Mouse (Mus musculus) midbrain, embryonic 14.5 days (tissue): ENCODE measurements around the gene S100a6. TPM values are rescaled to one million over a fixed set of nuclear protein-coding genes. Genes with fewer than 3 reads are reported as not detected.

Source experiments
- ATAC-seq: fragments of 200-750 bp; cut with Nextera tagmentation; 2 replicates; pipeline ENCODE4 v1.8.0; 2017; ENCODE audit warnings: moderate number of reproducible peaks, moderate library complexity; ENCODE audit not compliant: low FRiP score, low TSS enrichment
- DNase-seq: peaks from one replicate; pipeline ENCODE4 v3.0.0-alpha.2; 2015
- H3K27ac ChIP-seq: fragments of 300-500 bp; sonication (generic); replicated peaks from 2 replicates; pipeline ENCODE4 v1.5.1; 2014; ENCODE audit warnings: mild to moderate bottlenecking, low read depth, low read length, moderate library complexity
- H3K27me3 ChIP-seq: fragments of 300-500 bp; sonication (generic); 2 replicates; pipeline ENCODE4 v1.6.1; 2014; ENCODE audit warnings: low read length, control low read depth, mixed read lengths; ENCODE audit not compliant: control insufficient read depth, insufficient read depth
- H3K36me3 ChIP-seq: fragments of 300-500 bp; sonication (generic); 2 replicates; pipeline ENCODE4 v1.6.1; 2014; ENCODE audit warnings: low read length, control low read depth; ENCODE audit not compliant: control insufficient read depth, insufficient read depth
- H3K4me1 ChIP-seq: fragments of 300-500 bp; sonication (generic); 2 replicates; pipeline ENCODE4 v1.6.1; 2014; ENCODE audit warnings: mild to moderate bottlenecking, antibody characterized with exemption, low read length, control low read depth; ENCODE audit not compliant: control insufficient read depth, insufficient read depth
- H3K4me2 ChIP-seq: fragments of 300-500 bp; sonication (generic); 2 replicates; pipeline ENCODE4 v1.6.1; 2014; ENCODE audit warnings: mild to moderate bottlenecking, low read length, moderate library complexity
- H3K4me3 ChIP-seq: fragments of 300-500 bp; sonication (generic); replicated peaks from 2 replicates; pipeline ENCODE4 v1.5.1; 2014; ENCODE audit warnings: low read depth, low read length
- H3K9ac ChIP-seq: fragments of 300-500 bp; sonication (generic); replicated peaks from 2 replicates; pipeline ENCODE4 v1.6.1; 2014; ENCODE audit warnings: mild to moderate bottlenecking, low read length, moderate library complexity
- H3K9me3 ChIP-seq: fragments of 300-500 bp; sonication (generic); 2 replicates; pipeline ENCODE4 v1.6.1; 2016; ENCODE audit warnings: low read length, control low read depth, mixed read lengths; ENCODE audit not compliant: control insufficient read depth
- WGBS: fragments of 180-500 bp; shearing (Covaris S2); extraction: QIAGEN DNeasy Blood & Tissue Kit; methylation state at CpG from one replicate; pipeline ENCODE4 v1.1.7; 2014; 5-methylcytosine and 5-hydroxymethylcytosine counted together
- polyA plus RNA-seq: library from polyadenylated mRNA; unstranded; fragments of >200 nt; fragmentation: Nextera tagmentation; extraction: Ambion mirVana; gene quantifications from 2 replicates; pipeline ENCODE4 v1.2.1, GENCODE M21; 2014

S100a6 gene
- polyA plus RNA-seq, 1 experiment from 2014 or later, result 32.0 TPM

- H3K4me2 ChIP-seq, result no peak overlapping the region
- DNase-seq (no peak), ATAC-seq (no peak)
- H3K9me3 ChIP-seq, result no peaks in the 10 kb centered on the region
- H3K9ac ChIP-seq, result no peak overlapping the region
- H3K4me3 ChIP-seq, result no peak overlapping the region
- 67% methylated on average over 6 of the region's 6 CpGs for WGBS
- H3K27me3 ChIP-seq, result no peaks in the 10 kb centered on the region; the same call in 1 of the 2 replicates
- H3K4me1 ChIP-seq, result no peaks in the 10 kb centered on the region
- no peak overlapping the region for H3K27ac ChIP-seq
- H3K36me3 ChIP-seq, result no peaks in the 10 kb centered on the region
Measured at GRCm38 (mm10) chr3:90597736-90598135, 14.9 kb upstream of the S100a6 start.

GRCm38 (mm10) chr3:90598212-90598611 is 14.5 kb upstream of the S100a6 start:
- H3K9me3 ChIP-seq, result no peaks in the 10 kb centered on the region
- no peak overlapping the region for H3K9ac ChIP-seq
- H3K27ac ChIP-seq, result no peak overlapping the region
- H3K4me2 ChIP-seq, result no peak overlapping the region
- no peaks in the 10 kb centered on the region for H3K4me1 ChIP-seq
- WGBS, result 91% methylated on average over 4 of the region's 4 CpGs
- ATAC-seq, result no peak
- H3K36me3 ChIP-seq, result no peaks in the 10 kb centered on the region
- H3K27me3 ChIP-seq, result no peaks in the 10 kb centered on the region; the same call in 1 of the 2 replicates
- DNase-seq, result no peak
- no peak overlapping the region for H3K4me3 ChIP-seq

GRCm38 (mm10) chr3:90599401-90599800 is 13.3 kb upstream of the S100a6 start:
- H3K27ac ChIP-seq, result no peak overlapping the region

GRCm38 (mm10) chr3:90600036-90600435 is 12.6 kb upstream of the S100a6 start:
- no peak for ATAC-seq
- H3K9ac ChIP-seq, result no peak overlapping the region
- H3K4me2 ChIP-seq, result no peak overlapping the region
- no peaks in the 10 kb centered on the region for H3K27me3 ChIP-seq
- 89% methylated on average over 6 of the region's 6 CpGs for WGBS
- no peaks in the 10 kb centered on the region for H3K4me1 ChIP-seq
- DNase-seq, result no peak
- no peaks in the 10 kb centered on the region for H3K9me3 ChIP-seq
- H3K4me3 ChIP-seq, result no peak overlapping the region
- no peak overlapping the region for H3K27ac ChIP-seq
- no peaks in the 10 kb centered on the region for H3K36me3 ChIP-seq

More at GRCm38 (mm10) chr3:90599401-90599800, 13.3 kb upstream of the S100a6 start:
- Histone ChIP-seq H3K4me1 (no peaks in the 10 kb centered on the region), H3K27me3 (no peaks in the 10 kb centered on the region; the same call in 1 of the 2 replicates), H3K9me3 (no peaks in the 10 kb centered on the region), H3K36me3 (no peaks in the 10 kb centered on the region), H3K4me3 (no peak overlapping the region), H3K4me2 (no peak overlapping the region), H3K9ac (no peak overlapping the region)
- 81% methylated on average over 3 of the region's 3 CpGs for WGBS
- ATAC-seq (no peak), DNase-seq (no peak)

GRCm38 (mm10) chr3:90600458-90601195 is 12.1 kb upstream of the S100a6 start:
- 75% methylated on average over 8 of the region's 8 CpGs for WGBS
- ATAC-seq, result no peak

GRCm38 (mm10) chr3:90601486-90602110 is 11.1 kb upstream of the S100a6 start, which contains the start of gene Gm42674:
Gm42674 (plus strand) TSS chr3:90601904.
- ATAC-seq (no peak), DNase-seq (no peak)
- no peak within 1 kb of the TSS for H3K4me2 ChIP-seq
- no peaks in the 10 kb centered on the region for H3K36me3 ChIP-seq
- no peak within 1 kb of the TSS for H3K4me3 ChIP-seq
- H3K27ac ChIP-seq, result no peak within 1 kb of the TSS
- no peaks in the 10 kb centered on the region for H3K4me1 ChIP-seq
- 86% methylated on average over 11 of the region's 11 CpGs for WGBS
- no peak within 1 kb of the TSS for H3K9ac ChIP-seq
- H3K27me3 ChIP-seq, result no peaks in the 10 kb centered on the region
- no peaks in the 10 kb centered on the region for H3K9me3 ChIP-seq

More at GRCm38 (mm10) chr3:90600458-90601195, 12.1 kb upstream of the S100a6 start:
- H3K9me3 ChIP-seq, result no peaks in the 10 kb centered on the region
- H3K4me2 ChIP-seq, result no peak overlapping the region
- H3K9ac ChIP-seq, result no peak overlapping the region
- DNase-seq, result no peak
- H3K36me3 ChIP-seq, result no peaks in the 10 kb centered on the region
- no peak overlapping the region for H3K27ac ChIP-seq
- no peaks in the 10 kb centered on the region for H3K27me3 ChIP-seq
- no peaks in the 10 kb centered on the region for H3K4me1 ChIP-seq
- H3K4me3 ChIP-seq, result no peak overlapping the region

GRCm38 (mm10) chr3:90603623-90604022 is 9.1 kb upstream of the S100a6 start, which contains the start of gene S100a4:
S100a4 (plus strand) TSS chr3:90603771.
- DNase-seq (no peak), ATAC-seq (no peak)
- Histone ChIP-seq H3K9me3 (no peaks in the 10 kb centered on the region), H3K36me3 (no peaks in the 10 kb centered on the region), H3K4me2 (no peak within 1 kb of the TSS), H3K27ac (no peak within 1 kb of the TSS), H3K9ac (no peak within 1 kb of the TSS), H3K4me1 (no peaks in the 10 kb centered on the region), H3K27me3 (no peaks in the 10 kb centered on the region), H3K4me3 (no peak within 1 kb of the TSS)
- 79% methylated on average over 3 of the region's 3 CpGs for WGBS

GRCm38 (mm10) chr3:90604416-90604815 is 8.3 kb upstream of the S100a6 start:
- no peaks in the 10 kb centered on the region for H3K27me3 ChIP-seq
- DNase-seq, result peak; percentile 66
- H3K4me1 ChIP-seq, result no peaks in the 10 kb centered on the region
- H3K9ac ChIP-seq, result no peak overlapping the region
- H3K27ac ChIP-seq, result no peak overlapping the region
- H3K4me2 ChIP-seq, result no peak overlapping the region
- H3K9me3 ChIP-seq, result no peaks in the 10 kb centered on the region
- H3K4me3 ChIP-seq, result no peak overlapping the region
- no peaks in the 10 kb centered on the region for H3K36me3 ChIP-seq
- WGBS, result 62% methylated on average over 4 of the region's 4 CpGs
- no peak for ATAC-seq

GRCm38 (mm10) chr3:90605049-90605448 is 7.6 kb upstream of the S100a6 start:
- no peaks in the 10 kb centered on the region for H3K4me1 ChIP-seq
- H3K27me3 ChIP-seq, result no peaks in the 10 kb centered on the region
- no peak for ATAC-seq
- H3K9ac ChIP-seq, result no peak overlapping the region
- no peak overlapping the region for H3K4me3 ChIP-seq
- no peak overlapping the region for H3K4me2 ChIP-seq
- H3K9me3 ChIP-seq, result no peaks in the 10 kb centered on the region
- WGBS, result 90% methylated on average over 3 of the region's 3 CpGs
- no peaks in the 10 kb centered on the region for H3K36me3 ChIP-seq
- no peak overlapping the region for H3K27ac ChIP-seq
- DNase-seq, result no peak
